Mouse (Mus musculus) heart, adult 2 months (tissue): ENCODE measurements around the gene Gm20388.

ENCODE experiments used
- CTCF ChIP-seq: fragments of 200-600 bp; IDR thresholded peaks from 2 replicates; pipeline ENCODE4 v1.8.1; 2022; ENCODE audit warnings: antibody characterized with exemption, mild to moderate bottlenecking, moderate library complexity
- EP300 ChIP-seq: fragments of 200-500 bp; IDR thresholded peaks from 2 replicates; pipeline ENCODE4 v1.6.1; 2011; ENCODE audit warnings: low read depth, low read length, control low read depth; ENCODE audit not compliant: insufficient read depth
- POLR2A ChIP-seq: fragments of 200-500 bp; IDR thresholded peaks from 2 replicates; pipeline ENCODE4 v1.6.1; 2011; ENCODE audit warnings: mild to moderate bottlenecking, low read depth, low read length, control low read depth; ENCODE audit not compliant: insufficient read depth

DNA sequence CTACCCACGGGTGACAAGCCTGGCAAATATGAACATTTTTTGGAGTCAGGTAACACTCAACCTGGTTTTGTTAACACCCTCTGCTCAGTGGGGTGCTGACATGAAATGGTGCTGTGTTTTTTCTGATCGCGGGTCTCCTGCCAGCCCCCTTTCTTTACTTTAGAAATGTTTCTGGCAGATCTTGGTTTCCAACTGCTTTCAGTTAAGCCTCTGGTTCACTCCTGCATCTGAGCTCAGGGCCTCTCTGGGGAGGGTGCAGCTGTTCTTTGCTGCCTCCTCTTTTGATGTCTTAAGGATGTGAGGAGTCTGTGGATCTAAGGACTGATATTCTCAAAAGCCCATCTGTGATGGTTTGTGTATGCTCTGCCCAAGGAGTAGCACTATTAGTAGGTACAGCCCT lies 4165.8 kb downstream of the Gm20388 start:
- TF ChIP-seq CTCF (no peak), POLR2A (no peak), EP300 (no peak)
